Mouse (Mus musculus) G1E-ER4 (cell line): ENCODE measurements at regions not wholly inside any gene's neighbourhood (a gene's known extent, or its start where the extent isn't known, plus 50 kb on each side); places are given as distances from the start of the nearest gene placed in this dataset.

ENCODE experiments used
- GATA1 ChIP-seq: IDR thresholded peaks from one replicate; pipeline ENCODE4 v1.8.0; 2012; ENCODE audit warnings: low read length, inconsistent platforms

GRCm38 (mm10) chr10:43723615-43723937 lies 145.5 kb downstream of the Cd24a start:
- no peak for TF ChIP-seq GATA1

GRCm38 (mm10) chr10:43727746-43728145 lies 149.7 kb downstream of the Cd24a start:
- no peak for TF ChIP-seq GATA1

- TF ChIP-seq GATA1, result no peak
Observed at GRCm38 (mm10) chr10:43729184-43729583, 151.1 kb downstream of the Cd24a start.

- TF ChIP-seq GATA1, result no peak
Observed at GRCm38 (mm10) chr10:43733618-43734415, 155.7 kb downstream of the Cd24a start.

GRCm38 (mm10) chr10:43739181-43739580 lies 161.1 kb downstream of the Cd24a start:
- no peak for TF ChIP-seq GATA1

GRCm38 (mm10) chr10:43739718-43740117 lies 161.6 kb downstream of the Cd24a start:
- no peak for TF ChIP-seq GATA1

- TF ChIP-seq GATA1, result no peak
Observed at GRCm38 (mm10) chr10:43740204-43740865, 161.2 kb downstream of the Qrsl1 start.

GRCm38 (mm10) chr10:43741361-43742084 lies 160.0 kb downstream of the Qrsl1 start:
- no peak for TF ChIP-seq GATA1

GRCm38 (mm10) chr10:43742085-43743054 lies 159.2 kb downstream of the Qrsl1 start:
- TF ChIP-seq GATA1, result no peak

- TF ChIP-seq GATA1, result no peak
Observed at GRCm38 (mm10) chr10:43743188-43744120, 158.1 kb downstream of the Qrsl1 start.

- TF ChIP-seq GATA1, result no peak
Observed at GRCm38 (mm10) chr10:43745931-43746630, 155.5 kb downstream of the Qrsl1 start.

- TF ChIP-seq GATA1, result no peak
Observed at GRCm38 (mm10) chr10:43746631-43747001, 154.9 kb downstream of the Qrsl1 start.

GRCm38 (mm10) chr10:43747541-43747940 lies 154.0 kb downstream of the Qrsl1 start:
- no peak for TF ChIP-seq GATA1

- TF ChIP-seq GATA1, result no peak
Observed at GRCm38 (mm10) chr10:43748300-43748699, 153.2 kb downstream of the Qrsl1 start.
